Mouse (Mus musculus): ENCODE data around the gene Cd300lb. TPM values are rescaled to one million over a fixed set of nuclear protein-coding genes. Genes with fewer than 3 reads are reported as not detected.

The Cd300lb gene
- total and polyA plus RNA-seq, 3 experiments = not detected

DNA sequence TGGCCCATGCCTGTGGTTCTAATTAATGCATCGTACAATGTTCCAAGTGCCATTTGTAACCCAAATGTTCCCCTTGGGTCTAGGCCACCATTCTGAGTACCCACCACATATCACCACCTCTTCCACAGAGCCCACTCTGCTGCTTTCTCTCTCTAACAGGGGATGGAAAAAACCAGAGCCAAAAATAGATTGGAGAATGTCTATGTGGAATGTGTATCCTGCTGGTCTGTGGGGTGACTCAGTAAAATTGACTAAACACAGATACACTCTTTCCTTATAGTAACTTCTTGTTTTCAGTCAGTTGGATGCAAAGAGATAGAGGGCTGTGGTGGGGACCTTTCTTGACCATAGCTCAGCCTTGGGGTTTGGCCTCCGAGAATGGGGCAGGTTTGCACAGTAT lies 4.6 kb downstream of the Cd300lb start:
- H3K4me3 ChIP-seq (ENCODE audit: control insufficient read depth in 1 of 2, insufficient read depth in 1 of 2, low read depth in 2 of 2, low read length in 2 of 2) = no peak overlapping the region
- TF ChIP-seq MEF2A (IDR thresholded peaks at IDR 0.05; ENCODE audit: extremely low read depth, insufficient replicate concordance, low read depth, low read length, poor library complexity, severe bottlenecking) = no peak
- no peak for TF ChIP-seq NRF1 (IDR thresholded peaks at IDR 0.05; ENCODE audit: insufficient read depth, low read depth, low read length, poor library complexity, severe bottlenecking)
- no peak for TF ChIP-seq MAZ (IDR thresholded peaks at IDR 0.05; ENCODE audit: low read depth, low read length)
- TF ChIP-seq POLR2AphosphoS5 (IDR thresholded peaks at IDR 0.05; ENCODE audit: borderline replicate concordance, low read depth, low read length) = no peak
- TF ChIP-seq POLR2A (IDR thresholded peaks at IDR 0.05; ENCODE audit: control insufficient read depth in 1 of 2, insufficient read depth in 1 of 2, low read depth in 1 of 2, low read length in 2 of 2, poor library complexity in 1 of 2) = no peak
- TF ChIP-seq ELF1 (IDR thresholded peaks at IDR 0.05; ENCODE audit: low read depth, low read length) = no peak
- no peak for TF ChIP-seq CTCF (IDR thresholded peaks at IDR 0.05 in 2 of 3, conservative IDR thresholded peaks at IDR 0.05 in 1 of 3; ENCODE audit: control insufficient read depth in 1 of 3, insufficient read depth in 1 of 3, low read depth in 2 of 3, low read length in 3 of 3, poor library complexity in 1 of 3, severe bottlenecking in 1 of 3)
- TF ChIP-seq MAFK (IDR thresholded peaks at IDR 0.05; ENCODE audit: borderline replicate concordance, low read depth, low read length) = no peak
- no peak for TF ChIP-seq USF2 (IDR thresholded peaks at IDR 0.05; ENCODE audit: borderline replicate concordance in 1 of 2, insufficient read depth in 1 of 2, low read depth in 1 of 2, low read length in 2 of 2)
- TF ChIP-seq CHD2 (IDR thresholded peaks at IDR 0.05; ENCODE audit: low read length) = no peak
- TF ChIP-seq HCFC1 (IDR thresholded peaks at IDR 0.05; ENCODE audit: low read depth, low read length) = no peak
- no peak for TF ChIP-seq ZC3H11A (IDR thresholded peaks at IDR 0.05; ENCODE audit: low read depth, low read length)
- no peak for DNase-seq (ENCODE audit: low read depth, low spot score)

DNA sequence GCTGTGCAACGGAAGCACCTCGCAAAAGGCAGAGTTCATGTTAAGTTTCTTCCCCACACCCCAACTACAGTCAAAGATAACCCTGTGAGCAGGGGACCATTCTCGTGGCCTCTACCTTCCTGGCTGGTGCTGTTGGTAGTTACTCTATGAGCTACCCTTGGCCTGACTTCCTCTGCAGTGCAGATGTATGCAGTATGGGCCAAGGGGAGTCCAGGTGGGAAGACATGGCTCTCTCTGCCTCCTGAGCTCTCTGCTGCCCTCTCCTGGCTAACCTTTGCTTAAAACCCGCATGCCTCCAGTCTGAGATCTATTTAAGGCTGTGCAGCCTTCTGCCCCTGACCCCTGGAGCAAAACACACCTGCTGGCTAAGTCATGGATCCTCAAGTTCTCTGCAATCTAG lies 10.2 kb downstream of the Cd300lb start:
- H3K36me3 ChIP-seq (ENCODE audit: control insufficient read depth in 1 of 2, insufficient read depth in 2 of 2, low read length in 2 of 2) = no peaks in the 10 kb centered on the region
- TF ChIP-seq NRF1 (IDR thresholded peaks at IDR 0.05; ENCODE audit: insufficient read depth, low read depth, low read length, poor library complexity, severe bottlenecking) = no peak
- peak; percentile 31 to 39 (median 31) for TF ChIP-seq CTCF (IDR thresholded peaks at IDR 0.05 in 2 of 3, conservative IDR thresholded peaks at IDR 0.05 in 1 of 3; ENCODE audit: control insufficient read depth in 1 of 3, insufficient read depth in 1 of 3, low read depth in 2 of 3, low read length in 3 of 3, poor library complexity in 1 of 3, severe bottlenecking in 1 of 3)
- H3K79me2 ChIP-seq (ENCODE audit: control insufficient read depth, insufficient read depth, low read length, poor library complexity) = no peaks in the 10 kb centered on the region
- H3K27me3 ChIP-seq (ENCODE audit: control insufficient read depth in 1 of 2, insufficient read depth in 2 of 2, low read length in 2 of 2) = no peaks in the 10 kb centered on the region
- peak; percentile 13 for DNase-seq (ENCODE audit: low read depth, low spot score)
- H3K9ac ChIP-seq (ENCODE audit: control insufficient read depth, low read depth, low read length, poor library complexity, severe bottlenecking) = no peak overlapping the region
- H3K27ac ChIP-seq (ENCODE audit: control insufficient read depth, low read depth, low read length) = no peak overlapping the region
- no peaks in the 10 kb centered on the region for H3K9me3 ChIP-seq (replicated peaks; ENCODE audit: insufficient read depth, low read length)
- H3K4me3 ChIP-seq (ENCODE audit: control insufficient read depth in 1 of 2, insufficient read depth in 1 of 2, low read depth in 2 of 2, low read length in 2 of 2) = no peak overlapping the region
- no peaks in the 10 kb centered on the region for H3K4me1 ChIP-seq (ENCODE audit: control insufficient read depth in 1 of 2, insufficient read depth in 2 of 2, low read length in 2 of 2)

More for the DNA sequence above, 4.6 kb downstream of the Cd300lb start:
- Histone ChIP-seq H3K36me3 (ENCODE audit: control insufficient read depth in 1 of 2, insufficient read depth in 2 of 2, low read length in 2 of 2) (no peaks in the 10 kb centered on the region), H3K79me2 (ENCODE audit: control insufficient read depth, insufficient read depth, low read length, poor library complexity) (no peaks in the 10 kb centered on the region), H3K9ac (ENCODE audit: control insufficient read depth, low read depth, low read length, poor library complexity, severe bottlenecking) (no peak overlapping the region), H3K4me1 (ENCODE audit: control insufficient read depth in 1 of 2, insufficient read depth in 2 of 2, low read length in 2 of 2) (no peaks in the 10 kb centered on the region), H3K9me3 (replicated peaks; ENCODE audit: insufficient read depth, low read length) (no peaks in the 10 kb centered on the region), H3K27me3 (ENCODE audit: control insufficient read depth in 1 of 2, insufficient read depth in 2 of 2, low read length in 2 of 2) (no peaks in the 10 kb centered on the region), H3K27ac (ENCODE audit: control insufficient read depth, low read depth, low read length) (no peak overlapping the region)

DNA sequence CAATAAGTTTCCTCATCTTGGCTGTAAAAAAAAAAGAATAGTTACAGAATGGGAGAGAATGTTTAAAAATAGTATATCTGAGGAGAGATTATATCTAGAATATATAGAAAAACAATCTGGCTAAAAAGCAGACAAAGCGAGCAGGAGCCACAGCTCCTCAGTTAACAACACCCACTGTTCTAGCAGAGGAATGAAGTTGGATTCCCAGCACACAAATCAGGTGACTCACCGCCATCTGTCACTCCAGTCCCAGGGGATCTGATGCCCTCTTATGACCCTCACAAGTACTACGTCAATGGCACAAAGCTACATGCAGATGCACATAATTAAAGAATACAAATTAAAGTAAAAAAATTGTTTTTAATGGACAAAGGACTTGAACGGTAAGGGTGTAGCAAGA lies 11.7 kb downstream of the Cd300lb start:
- Histone ChIP-seq H3K27me3 (ENCODE audit: control insufficient read depth in 1 of 2, insufficient read depth in 2 of 2, low read length in 2 of 2) (no peaks in the 10 kb centered on the region), H3K9me3 (replicated peaks; ENCODE audit: insufficient read depth, low read length) (no peaks in the 10 kb centered on the region), H3K4me1 (ENCODE audit: control insufficient read depth in 1 of 2, insufficient read depth in 2 of 2, low read length in 2 of 2) (no peaks in the 10 kb centered on the region), H3K36me3 (ENCODE audit: control insufficient read depth in 1 of 2, insufficient read depth in 2 of 2, low read length in 2 of 2) (no peaks in the 10 kb centered on the region), H3K9ac (ENCODE audit: control insufficient read depth, low read depth, low read length, poor library complexity, severe bottlenecking) (no peak overlapping the region), H3K27ac (ENCODE audit: control insufficient read depth, low read depth, low read length) (no peak overlapping the region), H3K4me3 (ENCODE audit: control insufficient read depth in 1 of 2, insufficient read depth in 1 of 2, low read depth in 2 of 2, low read length in 2 of 2) (no peak overlapping the region), H3K79me2 (ENCODE audit: control insufficient read depth, insufficient read depth, low read length, poor library complexity) (no peaks in the 10 kb centered on the region)
- TF ChIP-seq JUND (IDR thresholded peaks at IDR 0.05; ENCODE audit: low read depth, low read length) (no peak), MYC (IDR thresholded peaks at IDR 0.05; ENCODE audit: low read depth, low read length) (no peak), SMC3 (IDR thresholded peaks at IDR 0.05; ENCODE audit: low read depth, low read length) (no peak), GATA1 (IDR thresholded peaks at IDR 0.05; ENCODE audit: low read depth, low read length) (no peak), HCFC1 (IDR thresholded peaks at IDR 0.05; ENCODE audit: low read depth, low read length) (no peak), ELF1 (IDR thresholded peaks at IDR 0.05; ENCODE audit: low read depth, low read length) (no peak), USF1 (IDR thresholded peaks at IDR 0.05; ENCODE audit: low read depth, low read length) (no peak), POLR2AphosphoS2 (IDR thresholded peaks at IDR 0.05; ENCODE audit: low read length) (no peak), ZNF384 (IDR thresholded peaks at IDR 0.05; ENCODE audit: low read depth, low read length) (no peak), UBTF (IDR thresholded peaks at IDR 0.05; ENCODE audit: borderline replicate concordance, insufficient read depth, low read depth, low read length) (no peak), MAZ (IDR thresholded peaks at IDR 0.05; ENCODE audit: low read depth, low read length) (no peak), CHD1 (IDR thresholded peaks at IDR 0.05; ENCODE audit: low read depth, low read length) (no peak), ETS1 (IDR thresholded peaks at IDR 0.05; ENCODE audit: low read depth, low read length) (no peak), MXI1 (IDR thresholded peaks at IDR 0.05; ENCODE audit: low read depth, low read length) (no peak), POLR2AphosphoS5 (IDR thresholded peaks at IDR 0.05; ENCODE audit: borderline replicate concordance, low read depth, low read length) (no peak), RCOR1 (IDR thresholded peaks at IDR 0.05; ENCODE audit: low read depth, low read length) (no peak), RAD21 (IDR thresholded peaks at IDR 0.05; ENCODE audit: low read depth, low read length) (no peak)
- DNase-seq (ENCODE audit: low read depth, low spot score) = no peak
